Mouse (Mus musculus): Measurements from ENCODE around the gene Hnrnpab. TPM values are rescaled to one million over a fixed set of nuclear protein-coding genes. Genes with fewer than 3 reads are reported as not detected.
A peak's percentile ranks its signal among the peaks of the same experiment; 100 is the strongest.

Gene Hnrnpab
- polyA plus RNA-seq (2012; rRNA removed): 174 and 289 TPM in 2 replicates

DNA sequence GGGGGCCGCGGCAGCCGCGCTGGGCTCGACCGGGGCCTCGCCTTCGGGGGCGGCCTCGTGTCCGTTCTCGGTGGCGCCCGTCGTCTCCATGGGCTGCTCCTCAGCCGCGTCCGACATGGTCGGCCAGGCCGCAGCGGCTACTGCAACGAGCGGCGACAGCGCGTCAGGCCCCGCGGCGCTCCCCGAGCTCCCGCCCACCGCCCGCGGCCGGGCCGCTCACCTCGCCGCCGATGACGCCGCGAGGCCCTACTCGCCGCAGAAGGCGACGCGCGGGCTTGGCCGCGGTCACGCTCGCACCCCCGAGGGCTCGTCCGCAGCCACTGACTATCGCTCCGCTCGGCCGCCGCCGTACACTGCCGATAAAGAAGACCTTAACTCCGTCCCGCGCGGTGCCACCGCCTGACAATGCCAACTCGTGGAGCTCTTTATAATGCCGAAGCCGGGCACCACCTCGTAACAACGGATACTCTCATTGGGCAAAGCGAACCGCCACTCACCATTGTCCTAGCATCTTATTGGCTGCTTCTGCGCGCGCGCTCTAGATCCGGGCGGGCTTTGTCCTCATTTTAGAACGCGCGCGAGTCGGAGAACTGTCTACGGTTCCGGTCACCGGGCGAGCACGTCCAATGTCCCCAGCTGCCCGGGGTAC lies at the start of gene Hnrnpab:
Gene Hnrnpab (minus strand): TSS at position 401 of the 649 bp plus-strand sequence.
- peak; percentile 100 for TF ChIP-seq POLR2A (IDR thresholded peaks at IDR 0.05; ENCODE audit: borderline replicate concordance, extremely low read depth, low read depth, low read length)
- no peak for TF ChIP-seq CTCF (IDR thresholded peaks at IDR 0.05; ENCODE audit: insufficient read depth, low read length)
- H3K4me3 ChIP-seq (replicated peaks; ENCODE audit: extremely low read depth, low read depth, low read length): peak within 1 kb of the TSS; percentile 76
- peaks cover 6% of the 10 kb centered on the region for H3K4me1 ChIP-seq (ENCODE audit: control insufficient read depth, insufficient read depth, low read length)
- DNase-seq: peak; percentile 97
- WGBS: under 1% methylated on average over 89 of the region's 91 CpGs

DNA sequence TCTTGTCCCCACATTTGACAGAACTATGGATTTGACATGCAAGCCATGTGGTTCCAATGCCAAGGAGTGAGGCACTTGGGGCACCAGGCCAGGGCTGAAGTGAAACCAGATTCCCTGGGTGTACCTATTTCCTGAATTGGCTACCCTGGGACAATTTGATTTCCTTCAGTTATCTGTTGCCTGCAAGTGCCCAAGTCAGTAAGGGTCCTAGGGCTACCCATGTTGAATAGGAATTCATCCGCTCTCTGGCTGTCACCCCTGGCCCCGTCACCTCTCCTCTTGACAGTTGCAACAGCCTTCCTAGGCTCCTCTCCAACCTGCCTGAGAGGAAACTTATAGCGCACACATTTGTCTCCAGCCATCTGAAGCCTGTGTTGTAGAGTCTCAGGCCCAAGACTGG lies 48.2 kb upstream of the Hnrnpab start:
- Histone ChIP-seq H3K4me1 (ENCODE audit: control insufficient read depth, insufficient read depth, low read length) (peaks cover 12% of the 10 kb centered on the region), H3K4me3 (replicated peaks; ENCODE audit: extremely low read depth, low read depth, low read length) (no peak overlapping the region)
- no peak for DNase-seq
- TF ChIP-seq POLR2A (IDR thresholded peaks at IDR 0.05; ENCODE audit: borderline replicate concordance, extremely low read depth, low read depth, low read length) (no peak), CTCF (IDR thresholded peaks at IDR 0.05; ENCODE audit: insufficient read depth, low read length) (no peak)
- WGBS: 81% methylated on average over 3 of the region's 3 CpGs

DNA sequence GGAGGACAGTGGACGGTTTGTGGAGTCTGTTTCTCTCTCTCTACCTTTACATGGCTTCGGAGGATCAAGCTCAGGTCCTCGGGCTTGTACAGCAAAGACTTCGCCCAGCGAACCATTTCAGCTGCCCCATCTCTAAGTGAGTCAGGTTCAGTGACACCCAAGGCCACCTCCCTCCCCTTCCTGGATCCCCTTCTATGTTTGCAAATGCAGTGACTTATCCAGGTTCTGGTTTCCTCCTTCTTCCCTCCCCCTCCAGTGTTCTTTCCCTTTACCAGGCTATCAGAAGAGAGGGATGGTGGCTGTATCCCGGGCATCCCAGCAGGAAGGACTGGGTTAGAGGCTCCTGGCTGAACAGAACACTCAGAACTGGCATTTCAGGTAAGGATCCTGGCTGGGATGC lies 47.1 kb upstream of the Hnrnpab start:
- 85% methylated on average over 6 of the region's 6 CpGs for WGBS
- no peak for TF ChIP-seq POLR2A (IDR thresholded peaks at IDR 0.05; ENCODE audit: borderline replicate concordance, extremely low read depth, low read depth, low read length)
- no peak for TF ChIP-seq CTCF (IDR thresholded peaks at IDR 0.05; ENCODE audit: insufficient read depth, low read length)
- no peak overlapping the region for H3K4me3 ChIP-seq (replicated peaks; ENCODE audit: extremely low read depth, low read depth, low read length)
- H3K4me1 ChIP-seq (ENCODE audit: control insufficient read depth, insufficient read depth, low read length): peaks cover 9% of the 10 kb centered on the region
- no peak for DNase-seq

DNA sequence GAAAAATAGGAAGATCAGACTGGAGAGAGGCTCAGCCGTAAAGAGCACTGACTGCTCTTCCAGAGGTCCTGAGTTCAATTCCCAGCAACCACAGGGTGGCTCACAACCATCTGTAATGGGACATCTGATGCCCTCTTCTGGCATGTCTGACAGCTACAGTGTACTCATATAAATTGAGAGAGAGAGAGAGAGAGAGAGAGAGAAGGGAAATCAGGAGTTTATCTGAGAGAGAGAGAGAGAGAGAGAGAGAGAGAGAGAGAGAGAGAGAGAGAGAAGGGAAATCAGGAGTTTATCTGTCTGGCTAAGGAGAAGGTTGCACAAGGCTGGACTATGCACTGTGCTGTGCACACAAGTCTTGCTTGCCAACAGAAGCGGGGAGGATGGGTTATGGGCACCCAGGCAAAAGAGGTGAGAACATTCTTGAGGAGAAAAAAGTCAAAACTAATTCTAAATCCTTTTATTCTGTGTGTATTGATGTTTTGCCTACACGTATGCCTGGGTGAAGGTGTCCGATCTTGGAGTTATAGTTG lies 46.3 kb upstream of the Hnrnpab start:
- no peak for DNase-seq
- no peak overlapping the region for H3K4me3 ChIP-seq (replicated peaks; ENCODE audit: extremely low read depth, low read depth, low read length)
- peaks cover 3% of the 10 kb centered on the region; the same call in 1 of the 2 replicates for H3K4me1 ChIP-seq (ENCODE audit: control insufficient read depth, insufficient read depth, low read length)
- TF ChIP-seq CTCF (IDR thresholded peaks at IDR 0.05; ENCODE audit: insufficient read depth, low read length) (no peak), POLR2A (IDR thresholded peaks at IDR 0.05; ENCODE audit: borderline replicate concordance, extremely low read depth, low read depth, low read length) (no peak)
- 93% methylated on average over 4 of the region's 4 CpGs for WGBS

DNA sequence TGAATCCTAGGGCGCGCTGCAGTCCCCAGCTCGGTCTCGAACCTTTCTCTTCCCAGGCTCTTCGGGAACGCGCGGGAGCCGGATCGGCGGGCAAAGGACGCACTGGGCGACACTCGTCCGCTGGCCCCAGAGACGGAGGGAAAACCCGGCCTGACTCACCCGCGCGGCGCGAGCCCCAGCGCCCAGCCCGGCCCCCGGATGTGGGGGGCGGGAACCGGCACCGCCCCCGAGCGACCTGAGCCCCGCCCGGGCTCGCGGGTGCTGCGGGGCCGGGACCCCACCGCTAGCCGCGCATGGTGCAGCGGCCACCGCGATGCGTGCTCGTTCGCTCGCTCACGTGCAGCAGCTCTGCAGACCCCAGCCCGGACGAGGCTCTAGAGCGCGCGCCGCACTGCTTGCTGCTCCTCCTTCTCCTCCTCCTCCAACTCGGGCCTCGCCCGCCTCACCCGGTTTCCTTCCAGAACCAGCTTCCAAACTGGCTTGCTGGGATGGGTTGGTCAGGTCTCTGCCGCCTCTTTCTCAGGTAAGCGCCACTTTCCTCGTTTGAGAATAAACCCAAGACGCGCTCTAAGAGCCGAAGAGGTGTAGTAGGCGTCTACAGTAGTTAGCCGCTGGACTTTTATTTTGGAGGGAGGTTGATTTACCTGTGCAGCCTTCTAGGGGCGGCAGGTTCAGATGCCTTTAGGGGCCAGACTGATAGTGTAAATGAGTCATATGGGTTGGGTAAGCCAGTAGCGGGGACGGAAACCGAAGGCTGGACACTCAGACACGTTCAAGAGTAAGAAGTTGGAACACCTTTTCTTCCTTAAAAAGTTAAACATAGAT lies 44.3 kb upstream of the Hnrnpab start, which contains the start of the genes N4bp3 and D930048N14Rik:
Gene N4bp3 (minus strand): TSS at position 152 of the 825 bp plus-strand sequence.
Gene D930048N14Rik (plus strand): TSS at position 264 of the 825 bp plus-strand sequence.
- 2% methylated on average over 69 of the region's 70 CpGs for WGBS
- peak; percentile 82 for DNase-seq
- H3K4me3 ChIP-seq (replicated peaks; ENCODE audit: extremely low read depth, low read depth, low read length): peak within 1 kb of the TSS; percentile 72
- H3K4me1 ChIP-seq (ENCODE audit: control insufficient read depth, insufficient read depth, low read length): peaks cover 6% of the 10 kb centered on the region; the same call in 1 of the 2 replicates
- TF ChIP-seq POLR2A (IDR thresholded peaks at IDR 0.05; ENCODE audit: borderline replicate concordance, extremely low read depth, low read depth, low read length) (peak; percentile 59), CTCF (IDR thresholded peaks at IDR 0.05; ENCODE audit: insufficient read depth, low read length) (no peak)

DNA sequence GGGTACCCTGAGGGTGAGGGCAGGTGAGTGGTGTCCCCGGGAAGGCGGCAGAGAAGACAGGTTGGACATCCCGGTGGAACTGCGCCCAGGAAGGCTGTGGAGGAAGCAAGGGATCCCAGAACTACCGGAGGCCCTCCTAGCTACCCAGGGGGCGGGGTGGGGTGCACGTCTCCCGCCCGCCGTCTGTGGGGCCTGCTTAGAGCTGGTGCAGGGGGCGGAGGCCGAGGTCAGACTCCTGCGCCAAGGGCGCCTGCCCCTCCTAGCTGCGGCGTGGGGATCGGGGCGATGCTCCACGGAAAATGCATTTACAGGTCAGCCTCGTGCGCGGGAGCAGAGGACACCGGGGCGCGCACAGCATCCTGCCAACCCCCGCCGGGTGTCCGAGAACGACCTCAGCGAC lies 43.6 kb upstream of the Hnrnpab start:
- WGBS: 1% methylated on average over 30 of the region's 30 CpGs
- 0 out of 2 replicates have a peak, but pooled peaks have one; percentile 10 for TF ChIP-seq POLR2A (IDR thresholded peaks at IDR 0.05; ENCODE audit: borderline replicate concordance, extremely low read depth, low read depth, low read length)
- TF ChIP-seq CTCF (IDR thresholded peaks at IDR 0.05; ENCODE audit: insufficient read depth, low read length): no peak
- Histone ChIP-seq H3K4me1 (ENCODE audit: control insufficient read depth, insufficient read depth, low read length) (peaks cover 10% of the 10 kb centered on the region; the same call in 1 of the 2 replicates), H3K4me3 (replicated peaks; ENCODE audit: extremely low read depth, low read depth, low read length) (peak overlapping the region; percentile 72)
- no peak for DNase-seq

DNA sequence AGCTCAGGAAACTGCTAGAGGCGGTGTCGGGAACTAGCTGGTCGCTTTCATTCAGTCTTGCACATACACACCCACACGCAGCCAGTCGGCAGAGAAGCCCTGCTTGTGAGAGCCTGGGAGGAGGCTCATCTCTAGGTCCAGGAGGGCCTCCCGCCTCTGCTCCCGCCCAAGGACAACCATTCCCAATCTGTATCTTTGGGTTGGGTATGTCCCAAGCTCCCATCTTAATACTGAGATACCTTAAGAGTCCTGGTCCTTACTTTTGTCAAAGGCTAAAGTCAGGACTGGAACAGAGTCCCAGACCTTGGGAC lies 43.2 kb upstream of the Hnrnpab start:
- DNase-seq: no peak
- 7% methylated on average over 7 of the region's 7 CpGs for WGBS
- peaks cover 11% of the 10 kb centered on the region; the same call in 1 of the 2 replicates for H3K4me1 ChIP-seq (ENCODE audit: control insufficient read depth, insufficient read depth, low read length)
- TF ChIP-seq POLR2A (IDR thresholded peaks at IDR 0.05; ENCODE audit: borderline replicate concordance, extremely low read depth, low read depth, low read length) (no peak), CTCF (IDR thresholded peaks at IDR 0.05; ENCODE audit: insufficient read depth, low read length) (no peak)
- peak overlapping the region; percentile 72 for H3K4me3 ChIP-seq (replicated peaks; ENCODE audit: extremely low read depth, low read depth, low read length)

DNA sequence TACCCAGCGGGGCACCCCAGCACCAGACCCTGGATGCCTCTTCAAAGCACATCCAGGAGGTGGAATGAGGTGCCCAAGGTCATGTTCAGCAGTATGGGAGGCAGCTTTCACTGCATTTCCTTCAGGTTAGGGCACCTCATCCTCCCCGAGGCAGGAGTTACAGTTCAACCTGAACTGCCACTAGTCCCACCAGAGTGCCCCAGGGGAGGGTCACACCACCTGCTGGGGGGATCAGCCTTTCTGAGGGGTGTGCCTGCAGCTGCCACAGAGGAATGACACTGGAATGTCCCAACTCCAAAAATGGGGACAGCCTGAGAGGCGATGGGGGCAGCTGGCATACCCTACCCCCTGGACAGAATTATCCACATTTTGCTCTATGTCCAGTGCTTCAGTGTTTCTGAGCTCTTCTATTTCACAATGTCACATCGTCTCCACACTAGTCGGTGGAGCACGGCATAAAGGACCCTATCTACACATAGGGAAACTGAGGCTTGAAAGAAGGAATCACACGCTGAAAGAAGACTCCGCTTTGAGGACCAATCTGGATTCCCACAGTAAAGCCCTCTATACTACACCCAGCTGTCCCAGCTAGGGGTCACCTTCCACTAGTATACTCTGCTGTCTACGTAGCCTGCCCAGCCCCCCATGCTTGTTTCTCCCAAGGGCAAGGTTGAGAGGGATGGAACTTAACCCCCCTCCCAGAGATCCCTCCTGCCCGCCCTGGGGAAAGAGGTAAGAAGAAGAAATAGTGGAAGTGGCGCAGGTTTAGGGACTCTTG lies 42.7 kb upstream of the Hnrnpab start:
- 45% methylated on average over 11 of the region's 11 CpGs for WGBS
- TF ChIP-seq POLR2A (IDR thresholded peaks at IDR 0.05; ENCODE audit: borderline replicate concordance, extremely low read depth, low read depth, low read length) (no peak), CTCF (IDR thresholded peaks at IDR 0.05; ENCODE audit: insufficient read depth, low read length) (no peak)
- Histone ChIP-seq H3K4me3 (replicated peaks; ENCODE audit: extremely low read depth, low read depth, low read length) (peak overlapping the region; percentile 72), H3K4me1 (ENCODE audit: control insufficient read depth, insufficient read depth, low read length) (peaks cover 8% of the 10 kb centered on the region; the same call in 1 of the 2 replicates)
- no peak for DNase-seq

DNA sequence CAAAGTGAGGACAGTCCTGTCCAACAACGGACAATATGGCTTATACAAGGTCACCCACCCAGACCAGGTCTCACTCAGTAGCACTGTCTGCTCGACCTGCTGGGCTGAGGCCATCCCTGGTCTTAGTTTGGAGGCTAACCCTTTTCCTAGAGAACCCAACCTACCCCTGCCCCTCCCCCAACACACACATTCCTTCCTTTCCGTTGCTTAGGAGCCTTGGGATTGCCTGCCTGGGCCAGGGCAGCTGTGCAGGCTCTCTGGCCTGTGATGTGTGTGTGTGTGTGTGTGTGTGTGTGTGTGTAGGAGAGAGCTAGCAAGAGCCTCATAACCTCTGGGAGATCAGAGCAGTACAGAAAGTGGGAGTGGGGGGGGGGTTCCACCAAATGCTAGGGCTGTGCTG lies 41.9 kb upstream of the Hnrnpab start:
- 36% methylated on average over 3 of the region's 3 CpGs for WGBS
- DNase-seq: no peak
- Histone ChIP-seq H3K4me1 (ENCODE audit: control insufficient read depth, insufficient read depth, low read length) (peaks cover 10% of the 10 kb centered on the region; the same call in 1 of the 2 replicates), H3K4me3 (replicated peaks; ENCODE audit: extremely low read depth, low read depth, low read length) (peak overlapping the region; percentile 72)
- TF ChIP-seq POLR2A (IDR thresholded peaks at IDR 0.05; ENCODE audit: borderline replicate concordance, extremely low read depth, low read depth, low read length) (no peak), CTCF (IDR thresholded peaks at IDR 0.05; ENCODE audit: insufficient read depth, low read length) (no peak)
